Mouse (Mus musculus) gonadal fat pad, adult 2 months (tissue): ENCODE measurements around the gene Plcl2. TPM values are rescaled to one million over a fixed set of nuclear protein-coding genes. Genes with fewer than 3 reads are reported as not detected.
"Not testable (repeated sequence)": the region's sequence is repeated elsewhere in the genome, so short reads cannot be mapped to it uniquely, and the experiment has no call there.

Experiments
- DNase-seq: peaks from one replicate; pipeline ENCODE4 v3.0.0-alpha.2; 2012; ENCODE audit warnings: low read depth
- polyA plus RNA-seq: library from polyadenylated mRNA; depleted of rRNA; stranded (reverse); fragments of >200 nt; gene quantifications from 2 replicates; pipeline ENCODE4 v1.2.3, GENCODE M21; 2012

Plcl2 gene
- polyA plus RNA-seq, 1 experiment = 3.4 TPM

DNA sequence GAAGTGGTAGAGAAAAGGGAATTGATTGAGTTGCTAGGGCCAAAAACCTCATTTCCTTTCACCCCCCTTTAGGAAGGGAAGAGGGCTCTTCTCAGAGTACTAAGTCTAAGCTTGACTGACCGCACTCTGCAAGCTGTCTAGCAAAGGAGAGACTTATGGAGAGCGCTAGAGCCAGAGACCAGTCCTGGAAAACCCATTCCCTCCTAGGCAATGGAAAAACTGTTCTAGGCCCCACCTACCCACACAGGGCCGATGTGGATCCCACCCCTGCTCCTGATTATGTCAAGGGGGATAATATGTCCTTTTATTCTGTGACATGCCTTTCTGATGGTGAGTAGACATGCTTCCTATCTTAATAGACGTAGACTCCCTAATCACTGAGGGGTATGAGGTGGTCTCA lies 116.4 kb downstream of the Plcl2 start:
- no peak for DNase-seq

- no peak for DNase-seq
Measured at GRCm38 (mm10) chr17:50627658-50628057, 118.5 kb downstream of the Plcl2 start.

DNA sequence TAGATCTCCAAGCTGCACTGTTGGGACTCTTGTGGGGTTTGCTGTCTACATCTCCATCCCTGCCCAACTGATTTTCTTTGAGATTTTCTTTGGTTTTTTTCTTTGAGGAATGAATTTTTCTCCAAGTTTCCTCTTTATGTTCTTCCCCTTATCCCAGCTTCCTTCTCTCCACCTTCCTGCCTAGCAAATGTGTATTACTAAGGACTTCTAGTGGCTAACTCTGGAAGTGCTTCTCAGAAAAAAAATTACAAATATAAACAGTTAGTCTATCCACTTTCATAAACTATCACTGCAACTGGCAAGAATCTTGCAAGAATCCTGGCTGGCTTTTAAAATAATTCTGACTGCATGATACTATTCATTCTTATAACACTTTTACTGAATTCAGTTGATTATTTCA lies 119.5 kb downstream of the Plcl2 start:
- no peak for DNase-seq

GRCm38 (mm10) chr17:50630992-50631391 lies 121.8 kb downstream of the Plcl2 start:
- not testable (repeated sequence) for DNase-seq

- no peak for DNase-seq
Measured at GRCm38 (mm10) chr17:50634008-50634871, 125.0 kb downstream of the Plcl2 start.

DNA sequence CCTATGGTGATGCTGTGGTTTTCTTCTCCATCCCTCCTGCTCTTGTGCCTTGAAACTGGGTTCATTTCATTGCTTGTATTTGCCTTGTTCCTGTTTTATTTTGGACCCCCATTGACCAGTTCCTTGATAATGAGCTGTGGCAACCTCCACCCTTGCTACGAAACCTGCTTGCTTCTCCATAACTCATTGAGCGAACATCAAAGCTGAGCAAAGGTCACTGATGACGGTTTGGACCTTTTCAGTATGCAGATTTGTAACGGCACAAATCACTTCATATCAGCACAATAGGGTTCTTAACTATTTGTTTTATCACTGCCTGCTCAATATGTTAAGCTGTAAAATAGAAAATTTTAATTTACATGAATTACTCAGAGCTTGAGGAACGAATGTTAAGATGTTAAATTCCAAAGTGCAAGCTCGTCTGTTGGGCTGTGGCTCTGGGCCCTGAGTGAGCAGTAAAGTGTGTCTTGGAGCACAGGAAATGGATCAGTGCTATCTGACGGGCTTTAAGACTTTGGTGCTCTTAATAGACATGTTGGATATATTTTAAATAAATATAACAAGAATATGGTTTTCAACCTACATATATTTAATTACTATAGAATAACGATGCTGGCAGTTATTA lies 126.9 kb downstream of the Plcl2 start:
- no peak for DNase-seq

- DNase-seq = no peak
Measured at GRCm38 (mm10) chr17:50638791-50639190, 129.6 kb downstream of the Plcl2 start.

GRCm38 (mm10) chr17:50641076-50641610 lies 131.9 kb downstream of the Plcl2 start:
- DNase-seq = no peak

GRCm38 (mm10) chr17:50641879-50642278 lies 132.7 kb downstream of the Plcl2 start:
- no peak for DNase-seq

- DNase-seq = no peak
Measured at GRCm38 (mm10) chr17:50643356-50643755, 134.2 kb downstream of the Plcl2 start.

DNA sequence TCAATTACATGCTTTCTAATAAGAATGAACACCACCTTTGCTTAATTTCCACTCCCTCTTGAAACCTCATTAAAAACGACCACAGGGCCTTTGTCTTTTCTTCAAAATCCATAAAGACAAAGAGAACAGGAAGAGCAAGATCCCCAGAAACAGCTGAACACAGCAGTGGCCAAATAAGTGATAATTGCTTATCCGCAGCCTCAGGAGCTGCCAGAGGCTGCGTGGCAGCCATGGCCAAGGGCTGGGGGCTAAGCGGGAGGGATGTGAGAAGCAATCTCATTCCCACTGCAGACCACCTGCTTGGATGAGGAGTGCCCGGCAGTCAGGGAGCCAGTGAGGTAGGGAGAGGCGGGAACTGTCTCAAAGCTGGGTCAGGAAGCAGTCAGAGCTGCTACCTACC lies 134.8 kb downstream of the Plcl2 start:
- no peak for DNase-seq

DNA sequence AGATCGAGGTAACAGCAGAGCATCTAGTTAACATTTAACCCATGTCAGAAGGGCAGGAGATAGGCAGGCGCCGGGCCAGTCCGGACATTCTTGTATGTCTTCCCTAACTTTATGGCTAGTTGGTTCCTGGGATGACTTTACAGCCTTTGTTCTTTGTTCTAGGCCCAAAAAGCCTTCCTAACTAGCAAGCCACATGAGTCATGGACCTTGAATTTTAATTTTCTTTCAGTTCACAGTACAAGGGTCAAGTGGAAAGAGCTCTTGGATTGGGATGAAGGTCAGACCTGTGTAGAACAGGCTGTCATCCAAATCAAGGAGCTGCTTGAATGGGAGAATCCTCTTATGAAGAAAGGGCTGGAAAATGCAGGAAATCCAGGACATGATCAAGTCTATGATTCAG lies 138.9 kb downstream of the Plcl2 start:
- not testable (repeated sequence) for DNase-seq

GRCm38 (mm10) chr17:50648757-50649419 lies 139.7 kb downstream of the Plcl2 start:
- DNase-seq = no peak

DNA sequence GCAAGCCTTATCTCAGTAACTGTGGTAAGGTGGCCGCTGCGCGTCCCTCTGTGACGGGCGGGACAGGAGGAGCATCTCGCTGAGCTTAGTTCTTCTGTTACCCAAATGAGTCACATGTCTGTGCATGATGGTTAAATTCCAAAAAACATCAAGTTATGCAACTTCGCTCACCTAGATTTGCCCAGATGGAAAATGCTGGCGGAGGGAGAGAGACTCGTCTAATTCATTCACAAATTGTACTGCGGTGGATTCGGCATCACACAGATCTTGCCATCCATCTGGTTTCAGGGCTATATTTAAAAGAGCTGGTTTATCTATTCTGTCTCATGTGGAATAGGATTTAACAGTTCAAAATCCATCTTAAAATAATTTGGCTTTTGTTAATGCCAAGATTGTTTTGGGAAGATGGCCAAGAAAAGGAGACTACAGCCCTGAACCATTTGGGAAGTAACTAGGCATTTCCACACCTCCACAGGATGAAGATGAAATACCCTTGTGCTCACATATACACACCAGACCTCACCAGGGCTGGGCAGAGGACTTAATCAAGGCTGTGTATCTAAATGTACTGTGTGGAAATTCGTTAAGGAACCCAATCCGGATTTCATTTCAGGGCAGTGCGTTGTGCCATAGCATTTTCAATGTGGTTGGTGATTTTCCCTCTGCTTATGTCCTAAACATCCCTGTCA lies 141.5 kb downstream of the Plcl2 start:
- no peak for DNase-seq

DNA sequence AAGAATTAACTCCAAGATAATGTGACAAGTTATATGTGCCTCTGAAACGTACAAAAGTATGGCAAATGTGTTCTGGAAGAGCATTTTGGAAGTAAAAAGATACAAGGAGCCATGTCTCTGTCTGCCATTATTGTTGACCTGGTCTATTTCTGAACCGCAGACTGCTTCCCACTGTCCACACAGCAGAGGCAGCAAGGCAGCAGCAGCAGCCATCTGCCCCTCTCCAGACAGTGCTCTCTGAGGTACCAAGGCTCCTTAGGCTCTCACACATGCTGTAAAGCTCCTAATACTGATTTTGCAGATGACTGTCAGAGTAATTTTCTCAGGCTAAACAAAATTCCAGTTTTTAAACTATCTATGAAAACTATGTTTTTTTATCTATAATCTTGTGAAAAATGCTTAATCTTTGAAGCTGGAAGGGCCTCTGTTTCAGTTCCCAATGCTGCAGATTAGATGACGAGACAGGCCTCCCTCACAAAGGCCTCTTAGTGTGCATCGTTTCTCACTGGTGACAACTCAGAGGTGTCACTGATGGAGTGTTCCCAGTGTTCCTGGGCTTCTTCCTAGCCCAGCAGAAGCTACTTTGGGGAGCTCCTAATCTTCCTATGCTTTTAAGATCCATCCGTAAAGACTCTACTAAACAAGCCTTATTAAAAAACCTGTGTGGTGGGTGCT lies 145.7 kb downstream of the Plcl2 start:
- no peak for DNase-seq

DNA sequence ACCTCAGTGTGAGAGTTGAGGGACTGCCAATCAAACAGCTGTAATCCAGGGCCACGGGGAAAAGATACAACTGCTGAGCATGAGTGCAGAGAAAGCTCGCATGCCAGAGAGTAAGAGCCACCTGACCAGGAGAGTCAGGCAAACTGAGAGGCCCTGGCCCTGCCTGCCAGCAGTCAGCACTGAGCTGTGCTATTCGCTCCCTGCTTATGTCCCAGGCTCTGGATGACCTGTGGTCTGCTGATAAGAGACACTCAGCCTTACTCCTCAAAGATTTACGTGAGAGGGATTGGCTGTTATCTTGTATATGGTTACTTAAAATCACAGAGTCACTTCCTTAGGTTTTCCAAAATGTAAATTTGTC lies 146.2 kb downstream of the Plcl2 start:
- no peak for DNase-seq

DNA sequence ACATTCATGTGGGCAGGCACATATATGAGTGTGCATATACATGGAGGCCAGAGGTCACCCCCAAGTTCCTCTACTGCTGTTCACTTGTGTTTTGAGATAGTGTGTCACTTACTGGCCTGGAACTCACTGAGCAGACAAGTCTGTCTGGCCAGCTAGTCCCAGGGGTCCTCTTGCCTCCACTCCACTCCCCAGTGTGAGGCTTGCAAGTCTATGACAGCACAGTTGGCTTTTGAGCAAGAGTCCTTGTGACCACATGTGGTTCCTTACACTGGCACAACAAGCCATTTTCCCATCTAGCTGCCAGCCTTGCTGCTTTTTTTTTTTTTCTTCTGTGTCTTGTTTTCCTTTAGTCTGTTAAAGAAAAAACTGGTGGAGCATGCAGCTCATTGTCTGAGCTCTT lies 148.1 kb downstream of the Plcl2 start:
- DNase-seq = no peak

DNA sequence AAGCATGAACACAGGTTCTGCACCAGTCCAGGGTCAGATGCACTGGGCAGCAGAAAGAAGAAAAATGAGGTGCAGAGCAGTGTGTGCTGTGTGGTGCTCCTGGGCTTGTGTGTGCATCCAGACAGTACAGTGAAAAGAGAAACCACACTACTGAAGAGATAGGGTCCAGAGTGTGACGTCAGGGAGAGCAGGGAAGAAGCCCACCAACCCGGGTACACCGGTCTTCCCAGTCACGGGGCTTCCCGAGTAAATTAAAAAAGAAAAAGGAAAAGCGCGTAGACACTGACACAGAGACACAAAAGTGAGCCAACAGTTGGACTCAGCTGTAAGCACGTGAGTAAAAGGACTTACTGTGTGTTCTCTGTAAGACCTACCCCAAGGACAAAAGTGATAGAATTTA lies 149.7 kb downstream of the Plcl2 start:
- no peak for DNase-seq

DNA sequence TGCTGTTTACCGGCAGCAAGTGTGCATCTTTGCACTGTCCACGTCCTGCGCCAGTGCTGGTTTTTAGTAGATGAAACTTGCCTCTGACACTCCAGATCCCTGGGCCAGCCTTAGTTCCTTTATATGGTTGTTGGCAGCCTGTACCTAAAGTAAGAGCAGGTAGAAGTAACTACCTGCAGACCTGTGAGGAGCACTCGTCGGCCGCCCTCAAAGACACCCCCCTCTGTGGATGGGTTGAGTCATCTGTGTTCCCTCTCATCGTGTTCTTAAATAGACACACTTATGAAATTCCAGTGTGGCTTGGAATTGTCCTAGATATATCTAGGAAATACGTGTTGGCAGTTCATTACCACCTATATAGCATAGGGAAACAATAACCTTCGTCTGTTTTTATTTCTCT lies 158.4 kb downstream of the Plcl2 start:
- no peak for DNase-seq

GRCm38 (mm10) chr17:50668681-50669208 lies 159.5 kb downstream of the Plcl2 start:
- DNase-seq = no peak

DNA sequence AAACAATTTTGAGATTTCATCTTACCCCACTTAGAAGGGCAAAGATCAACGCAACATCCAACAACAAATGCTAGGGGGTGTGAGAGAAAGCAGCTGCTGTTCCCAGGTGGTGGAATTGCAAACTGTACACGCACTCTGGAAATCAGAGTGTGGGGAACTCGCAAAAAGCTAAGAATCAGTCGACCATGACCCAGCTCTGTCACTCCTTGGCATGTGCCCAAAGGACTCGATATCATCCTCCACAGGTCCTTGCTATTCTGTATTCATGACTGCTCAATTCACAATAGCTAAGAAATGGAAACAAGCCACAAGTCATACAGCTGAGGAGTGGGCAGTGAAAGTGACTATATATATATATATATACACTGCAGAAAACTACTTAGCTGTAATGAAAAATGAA lies 162.2 kb downstream of the Plcl2 start:
- DNase-seq = no peak
